Mouse (Mus musculus): ENCODE data around the gene Slc17a2. TPM values are rescaled to one million over a fixed set of nuclear protein-coding genes. Genes with fewer than 3 reads are reported as not detected.

Gene Slc17a2
- total and polyA plus RNA-seq, 3 experiments: not detected

GRCm38 (mm10) chr13:23869996-23870395 is 63.2 kb downstream of the Slc17a2 start:
- in situ Hi-C loops (cut with MboI; ENCODE audit: low pct_ligation_motif_present, low pct_unique_long_range_greater_than_20kb, low sequenced_read_pairs): no loop called here

DNA sequence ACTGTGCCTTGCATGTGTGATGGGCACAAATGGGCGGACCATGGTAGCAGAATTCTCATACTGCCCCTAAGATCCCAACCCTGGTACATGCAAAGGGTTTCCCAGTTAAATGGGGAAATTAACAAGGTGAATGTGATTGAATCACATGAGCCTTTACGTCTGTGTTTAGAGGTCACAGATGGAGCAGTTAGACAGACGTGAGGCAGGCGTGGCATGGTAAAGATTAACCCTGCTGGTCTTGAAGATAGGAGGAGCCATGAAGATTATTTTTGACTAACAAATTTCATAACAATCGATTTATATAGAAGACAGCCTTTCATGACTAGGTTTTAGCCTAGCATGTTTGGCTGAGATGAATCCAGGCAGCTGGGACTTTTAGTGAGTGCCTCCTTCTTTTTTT is 66.3 kb downstream of the Slc17a2 start:
- Histone ChIP-seq H3K9ac (ENCODE audit: insufficient read depth, low read depth) (no peak overlapping the region), H3K36me3 (replicated peaks in 1 of 2; ENCODE audit: control insufficient read depth in 1 of 2, insufficient read depth in 1 of 2, low read length in 1 of 2) (no peaks in the 10 kb centered on the region), H3K9me3 (replicated peaks; ENCODE audit: low read length) (no peaks in the 10 kb centered on the region), H3K27me3 (replicated peaks) (no peaks in the 10 kb centered on the region), H3K4me3 (replicated peaks in 1 of 3; ENCODE audit: low read depth in 2 of 3, low read length in 2 of 3, poor library complexity in 1 of 3) (no peak overlapping the region), H3K79me2 (replicated peaks; ENCODE audit: control insufficient read depth, extremely low read depth, insufficient read depth, poor library complexity, severe bottlenecking) (no peaks in the 10 kb centered on the region), H3K4me2 (ENCODE audit: insufficient read depth, low read depth, poor library complexity, severe bottlenecking) (no peak overlapping the region), H3K4me1 (ENCODE audit: control insufficient read depth in 1 of 2, insufficient read depth in 2 of 2) (no peaks in the 10 kb centered on the region), H3K27ac (ENCODE audit: insufficient read depth, low read depth) (no peak overlapping the region)
- in situ Hi-C loops (cut with MboI; ENCODE audit: low pct_ligation_motif_present, low pct_unique_long_range_greater_than_20kb, low sequenced_read_pairs): no loop called here
- dilution Hi-C loops (cut with MboI; ENCODE audit: extremely low pct_ligation_motif_present, extremely low pct_unique_long_range_greater_than_20kb, low sequenced_read_pairs): no loop called here
- no peak for DNase-seq (ENCODE audit: extremely low read depth)
- no peak for TF ChIP-seq ETS1 (conservative IDR thresholded peaks at IDR 0.05; ENCODE audit: low read depth, low read length)
- no peak for TF ChIP-seq MYC (IDR thresholded peaks at IDR 0.05; ENCODE audit: low read depth, low read length)
- no peak for TF ChIP-seq JUN (IDR thresholded peaks at IDR 0.05; ENCODE audit: insufficient read depth, low read depth, low read length)
- no peak for TF ChIP-seq MAX (IDR thresholded peaks at IDR 0.05; ENCODE audit: low read length)
- TF ChIP-seq MEF2A (IDR thresholded peaks at IDR 0.05; ENCODE audit: borderline replicate concordance, low read depth, low read length): no peak
- no peak for TF ChIP-seq TBP (conservative IDR thresholded peaks at IDR 0.05; ENCODE audit: low read depth, low read length)
- no peak for TF ChIP-seq TCF12 (IDR thresholded peaks at IDR 0.05; ENCODE audit: low read depth, low read length)
- TF ChIP-seq ZKSCAN1 (IDR thresholded peaks at IDR 0.05; ENCODE audit: borderline replicate concordance, low read depth, low read length): no peak
- TF ChIP-seq GABPA (IDR thresholded peaks at IDR 0.05; ENCODE audit: insufficient replicate concordance, low read depth, low read length): no peak
- TF ChIP-seq KAT2A (IDR thresholded peaks at IDR 0.05; ENCODE audit: insufficient replicate concordance, low read length): no peak
- TF ChIP-seq USF2 (conservative IDR thresholded peaks at IDR 0.05; ENCODE audit: low read depth, low read length): no peak
- TF ChIP-seq E2F4 (IDR thresholded peaks at IDR 0.05; ENCODE audit: insufficient replicate concordance, low read depth, low read length): no peak
- no peak for TF ChIP-seq MXI1 (IDR thresholded peaks at IDR 0.05; ENCODE audit: low read depth, low read length)
- no peak for TF ChIP-seq EP300 (IDR thresholded peaks at IDR 0.05; ENCODE audit: low read length)

More at GRCm38 (mm10) chr13:23869996-23870395, 63.2 kb downstream of the Slc17a2 start:
- DNase-seq (ENCODE audit: extremely low read depth): no peak
- H3K27me3 ChIP-seq (replicated peaks): no peaks in the 10 kb centered on the region
- H3K79me2 ChIP-seq (replicated peaks; ENCODE audit: control insufficient read depth, extremely low read depth, insufficient read depth, poor library complexity, severe bottlenecking): no peaks in the 10 kb centered on the region
- dilution Hi-C loops (cut with MboI; ENCODE audit: extremely low pct_ligation_motif_present, extremely low pct_unique_long_range_greater_than_20kb, low sequenced_read_pairs): no loop called here
- TF ChIP-seq USF1 (IDR thresholded peaks at IDR 0.05; ENCODE audit: low read depth, low read length): no peak
- no peak for TF ChIP-seq UBTF (IDR thresholded peaks at IDR 0.05; ENCODE audit: low read depth, low read length)
- no peak for TF ChIP-seq ETS1 (conservative IDR thresholded peaks at IDR 0.05; ENCODE audit: low read depth, low read length)
- no peak overlapping the region for H3K4me3 ChIP-seq (replicated peaks in 1 of 3; ENCODE audit: low read depth in 2 of 3, low read length in 2 of 3, poor library complexity in 1 of 3)
- no peak overlapping the region for H3K9ac ChIP-seq (ENCODE audit: insufficient read depth, low read depth)
- no peak overlapping the region for H3K27ac ChIP-seq (ENCODE audit: insufficient read depth, low read depth)
- H3K4me1 ChIP-seq (ENCODE audit: control insufficient read depth in 1 of 2, insufficient read depth in 2 of 2): 0 out of 4 replicates have a peak, but pooled peaks cover 0 to 2% of the 10 kb centered on the region in 2 experiments
- no peak overlapping the region for H3K4me2 ChIP-seq (ENCODE audit: insufficient read depth, low read depth, poor library complexity, severe bottlenecking)
- H3K36me3 ChIP-seq (replicated peaks in 1 of 2; ENCODE audit: control insufficient read depth in 1 of 2, insufficient read depth in 1 of 2, low read length in 1 of 2): no peaks in the 10 kb centered on the region
- H3K9me3 ChIP-seq (replicated peaks; ENCODE audit: low read length): no peaks in the 10 kb centered on the region

Other genes starting within 250 kb of the Slc17a2 start
Only the 20 nearest of the 30 such genes appear.
- gene Hist1h2ac, start 123.0 kb upstream of the Slc17a2 start, total RNA-seq (2012; rRNA removed): 114 and 122 TPM in 2 replicates
- 0.96 and 0.97 TPM in 2 replicates for gene Hist1h2ac, start 123.0 kb upstream of the Slc17a2 start, total RNA-seq (2014; rRNA removed)
- 0.14 TPM in 1 of 2 replicates, not detected in the other for gene Hist1h2ac, start 123.0 kb upstream of the Slc17a2 start, polyA plus RNA-seq (2012; ENCODE audit: insufficient read length, low read depth)
- 436 and 456 TPM in 2 replicates for gene Hist1h2bc, start 122.8 kb upstream of the Slc17a2 start, total RNA-seq (2012; rRNA removed)
- gene Hist1h2bc, start 122.8 kb upstream of the Slc17a2 start, total RNA-seq (2014; rRNA removed): 16.1 and 17.4 TPM in 2 replicates
- 1.1 and 2.2 TPM in 2 replicates for gene Hist1h2bc, start 122.8 kb upstream of the Slc17a2 start, polyA plus RNA-seq (2012; ENCODE audit: insufficient read length, low read depth)
- 0.38 and 0.76 TPM in 2 replicates for gene Hist1h1t, start 111.2 kb upstream of the Slc17a2 start, total RNA-seq (2012; rRNA removed)
- not detected in 2 replicates for gene Hist1h1t, start 111.2 kb upstream of the Slc17a2 start, total RNA-seq (2014; rRNA removed)
- not detected in 2 replicates for gene Hist1h1t, start 111.2 kb upstream of the Slc17a2 start, polyA plus RNA-seq (2012; ENCODE audit: insufficient read length, low read depth)
- gene Hist1h4c, start 108.5 kb upstream of the Slc17a2 start, total RNA-seq (2012; rRNA removed): 1,176 and 1,374 TPM in 2 replicates
- 3.9 and 6.9 TPM in 2 replicates for gene Hist1h4c, start 108.5 kb upstream of the Slc17a2 start, total RNA-seq (2014; rRNA removed)
- gene Hist1h4c, start 108.5 kb upstream of the Slc17a2 start, polyA plus RNA-seq (2012; ENCODE audit: insufficient read length, low read depth): 0.76 and 1.2 TPM in 2 replicates
- 0.08 and 0.50 TPM in 2 replicates for gene Hfe, start 96.1 kb upstream of the Slc17a2 start, total RNA-seq (2012; rRNA removed)
- gene Hfe, start 96.1 kb upstream of the Slc17a2 start, total RNA-seq (2014; rRNA removed): 0.16 and 0.39 TPM in 2 replicates
- 0.67 and 1.0 TPM in 2 replicates for gene Hfe, start 96.1 kb upstream of the Slc17a2 start, polyA plus RNA-seq (2012; ENCODE audit: insufficient read length, low read depth)
- 568 and 597 TPM in 2 replicates for gene Hist1h1c, start 68.2 kb upstream of the Slc17a2 start, total RNA-seq (2012; rRNA removed)
- 22.8 and 26.1 TPM in 2 replicates for gene Hist1h1c, start 68.2 kb upstream of the Slc17a2 start, total RNA-seq (2014; rRNA removed)
- 12.5 and 13.2 TPM in 2 replicates for gene Hist1h1c, start 68.2 kb upstream of the Slc17a2 start, polyA plus RNA-seq (2012; ENCODE audit: insufficient read length, low read depth)
- 1,821 and 1,847 TPM in 2 replicates for gene Hist1h3c, start 61.4 kb upstream of the Slc17a2 start, total RNA-seq (2012; rRNA removed)
- 57.5 and 73.1 TPM in 2 replicates for gene Hist1h3c, start 61.4 kb upstream of the Slc17a2 start, total RNA-seq (2014; rRNA removed)
- 5.5 and 7.3 TPM in 2 replicates for gene Hist1h3c, start 61.4 kb upstream of the Slc17a2 start, polyA plus RNA-seq (2012; ENCODE audit: insufficient read length, low read depth)
- 2,544 and 2,852 TPM in 2 replicates for gene Hist1h2bb, start 60.3 kb upstream of the Slc17a2 start, total RNA-seq (2012; rRNA removed)
- 34.5 and 54.6 TPM in 2 replicates for gene Hist1h2bb, start 60.3 kb upstream of the Slc17a2 start, total RNA-seq (2014; rRNA removed)
- 0.53 and 1.3 TPM in 2 replicates for gene Hist1h2bb, start 60.3 kb upstream of the Slc17a2 start, polyA plus RNA-seq (2012; ENCODE audit: insufficient read length, low read depth)
- 1,936 and 2,243 TPM in 2 replicates for gene Hist1h2ab, start 55.9 kb upstream of the Slc17a2 start, total RNA-seq (2012; rRNA removed)
- 24.9 and 32.6 TPM in 2 replicates for gene Hist1h2ab, start 55.9 kb upstream of the Slc17a2 start, total RNA-seq (2014; rRNA removed)
- 2.9 TPM in 2 replicates for gene Hist1h2ab, start 55.9 kb upstream of the Slc17a2 start, polyA plus RNA-seq (2012; ENCODE audit: insufficient read length, low read depth)
- 1,913 and 2,096 TPM in 2 replicates for gene Hist1h3b, start 54.7 kb upstream of the Slc17a2 start, total RNA-seq (2012; rRNA removed)
- 28.9 and 44.0 TPM in 2 replicates for gene Hist1h3b, start 54.7 kb upstream of the Slc17a2 start, total RNA-seq (2014; rRNA removed)
- 5.4 and 5.5 TPM in 2 replicates for gene Hist1h3b, start 54.7 kb upstream of the Slc17a2 start, polyA plus RNA-seq (2012; ENCODE audit: insufficient read length, low read depth)
- 2,309 and 2,552 TPM in 2 replicates for gene Hist1h4b, start 50.0 kb upstream of the Slc17a2 start, total RNA-seq (2012; rRNA removed)
- 14.3 and 24.8 TPM in 2 replicates for gene Hist1h4b, start 50.0 kb upstream of the Slc17a2 start, total RNA-seq (2014; rRNA removed)
- 3.5 and 11.8 TPM in 2 replicates for gene Hist1h4b, start 50.0 kb upstream of the Slc17a2 start, polyA plus RNA-seq (2012; ENCODE audit: insufficient read length, low read depth)
- gene Hist1h4a, start 45.8 kb upstream of the Slc17a2 start, total RNA-seq (2012; rRNA removed): 1,167 and 1,215 TPM in 2 replicates
- 14.2 and 18.4 TPM in 2 replicates for gene Hist1h4a, start 45.8 kb upstream of the Slc17a2 start, total RNA-seq (2014; rRNA removed)
- gene Hist1h4a, start 45.8 kb upstream of the Slc17a2 start, polyA plus RNA-seq (2012; ENCODE audit: insufficient read length, low read depth): 3.3 and 4.4 TPM in 2 replicates
- gene Hist1h3a, start 44.6 kb upstream of the Slc17a2 start, total RNA-seq (2012; rRNA removed): 1,392 and 1,471 TPM in 2 replicates
- gene Hist1h3a, start 44.6 kb upstream of the Slc17a2 start, total RNA-seq (2014; rRNA removed): 60.5 and 78.5 TPM in 2 replicates
- gene Hist1h3a, start 44.6 kb upstream of the Slc17a2 start, polyA plus RNA-seq (2012; ENCODE audit: insufficient read length, low read depth): 3.2 and 3.9 TPM in 2 replicates
- 1,163 and 1,722 TPM in 2 replicates for gene Hist1h1a, start 43.3 kb upstream of the Slc17a2 start, total RNA-seq (2012; rRNA removed)
- gene Hist1h1a, start 43.3 kb upstream of the Slc17a2 start, total RNA-seq (2014; rRNA removed): 22.2 and 30.9 TPM in 2 replicates
- 1.7 and 2.4 TPM in 2 replicates for gene Hist1h1a, start 43.3 kb upstream of the Slc17a2 start, polyA plus RNA-seq (2012; ENCODE audit: insufficient read length, low read depth)
- not detected in 2 replicates for gene Trim38, start 37.1 kb upstream of the Slc17a2 start, total RNA-seq (2012; rRNA removed)
- gene Trim38, start 37.1 kb upstream of the Slc17a2 start, total RNA-seq (2014; rRNA removed): not detected in 2 replicates
- gene Trim38, start 37.1 kb upstream of the Slc17a2 start, polyA plus RNA-seq (2012; ENCODE audit: insufficient read length, low read depth): 0.11 TPM in 1 of 2 replicates, not detected in the other
- gene Slc17a3, start 32.4 kb downstream of the Slc17a2 start, total RNA-seq (2012; rRNA removed): not detected in 2 replicates
- not detected in 2 replicates for gene Slc17a3, start 32.4 kb downstream of the Slc17a2 start, total RNA-seq (2014; rRNA removed)
- gene Slc17a3, start 32.4 kb downstream of the Slc17a2 start, polyA plus RNA-seq (2012; ENCODE audit: insufficient read length, low read depth): not detected in 2 replicates
- gene Slc17a1, start 60.8 kb downstream of the Slc17a2 start, total RNA-seq (2012; rRNA removed): not detected in 2 replicates
- gene Slc17a1, start 60.8 kb downstream of the Slc17a2 start, total RNA-seq (2014; rRNA removed): not detected in 2 replicates
- not detected in 2 replicates for gene Slc17a1, start 60.8 kb downstream of the Slc17a2 start, polyA plus RNA-seq (2012; ENCODE audit: insufficient read length, low read depth)
- gene Slc17a4, start 108.0 kb downstream of the Slc17a2 start, total RNA-seq (2012; rRNA removed): 0.08 TPM in 1 of 2 replicates, not detected in the other
- 0.23 and 0.35 TPM in 2 replicates for gene Slc17a4, start 108.0 kb downstream of the Slc17a2 start, total RNA-seq (2014; rRNA removed)
- gene Slc17a4, start 108.0 kb downstream of the Slc17a2 start, polyA plus RNA-seq (2012; ENCODE audit: insufficient read length, low read depth): 0.26 and 0.37 TPM in 2 replicates
- gene Hist1h2ba, start 127.2 kb downstream of the Slc17a2 start, total RNA-seq (2012; rRNA removed): not detected in 2 replicates
- gene Hist1h2ba, start 127.2 kb downstream of the Slc17a2 start, total RNA-seq (2014; rRNA removed): not detected in 2 replicates
- gene Hist1h2ba, start 127.2 kb downstream of the Slc17a2 start, polyA plus RNA-seq (2012; ENCODE audit: insufficient read length, low read depth): not detected in 2 replicates
- gene Hist1h2aa, start 127.5 kb downstream of the Slc17a2 start, total RNA-seq (2012; rRNA removed): not detected in 2 replicates
- not detected in 2 replicates for gene Hist1h2aa, start 127.5 kb downstream of the Slc17a2 start, total RNA-seq (2014; rRNA removed)
- gene Hist1h2aa, start 127.5 kb downstream of the Slc17a2 start, polyA plus RNA-seq (2012; ENCODE audit: insufficient read length, low read depth): not detected in 2 replicates